Mouse (Mus musculus): ENCODE data around the gene Slc25a11.

DNA sequence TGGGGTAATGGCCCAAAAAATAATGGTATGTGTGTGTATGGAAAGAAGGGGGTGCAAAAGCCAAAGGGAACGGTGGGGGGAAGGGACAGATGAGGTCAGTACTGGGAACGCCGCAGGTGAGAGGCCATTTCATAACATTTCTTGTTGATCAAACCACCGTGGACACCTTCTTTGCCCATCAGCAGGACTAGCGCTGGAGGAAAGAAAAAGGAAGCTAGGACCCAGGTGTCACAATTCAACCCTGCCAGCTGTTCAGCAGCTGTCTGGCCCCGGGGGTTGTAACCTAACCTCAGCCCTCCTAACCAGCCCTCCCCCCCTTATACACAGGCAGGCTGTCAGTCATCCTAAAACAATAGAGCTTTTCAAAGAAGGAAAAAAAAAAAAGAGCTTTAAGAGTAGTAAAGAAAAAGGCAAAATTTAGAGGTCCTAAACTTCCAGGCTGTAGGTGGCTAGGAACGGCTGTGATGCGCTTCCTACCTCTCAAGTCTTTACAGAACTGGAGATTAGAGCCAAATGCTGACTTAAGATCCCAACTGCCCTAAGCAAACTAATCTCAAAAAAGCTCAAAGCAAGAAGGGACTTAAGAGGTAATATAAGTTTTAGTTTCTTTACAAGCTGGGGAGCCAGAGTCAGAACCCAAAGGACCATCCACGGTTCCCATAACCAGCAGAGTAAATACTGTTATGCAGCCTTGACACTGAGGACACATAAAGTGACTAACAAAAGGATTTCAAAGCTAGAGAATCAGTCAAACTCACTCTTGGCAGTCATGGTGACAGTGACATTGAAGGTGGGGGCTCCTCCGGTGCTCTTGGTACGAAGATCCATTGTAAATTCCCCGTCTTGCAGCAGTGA is 5.0 kb upstream of the Slc25a11 start:
- TF ChIP-seq CTCF (IDR thresholded peaks at IDR 0.05; ENCODE audit: extremely low read depth, insufficient read depth, low read length) (no peak), POLR2A (IDR thresholded peaks at IDR 0.05; ENCODE audit: extremely low read depth, insufficient read depth, low read length) (no peak)
